Mouse (Mus musculus): ENCODE results near the gene Fam198b. TPM values are rescaled to one million over a fixed set of nuclear protein-coding genes. Genes with fewer than 3 reads are reported as not detected.

Gene Fam198b
- polyA plus RNA-seq, 1 experiment: 17.2 TPM

DNA sequence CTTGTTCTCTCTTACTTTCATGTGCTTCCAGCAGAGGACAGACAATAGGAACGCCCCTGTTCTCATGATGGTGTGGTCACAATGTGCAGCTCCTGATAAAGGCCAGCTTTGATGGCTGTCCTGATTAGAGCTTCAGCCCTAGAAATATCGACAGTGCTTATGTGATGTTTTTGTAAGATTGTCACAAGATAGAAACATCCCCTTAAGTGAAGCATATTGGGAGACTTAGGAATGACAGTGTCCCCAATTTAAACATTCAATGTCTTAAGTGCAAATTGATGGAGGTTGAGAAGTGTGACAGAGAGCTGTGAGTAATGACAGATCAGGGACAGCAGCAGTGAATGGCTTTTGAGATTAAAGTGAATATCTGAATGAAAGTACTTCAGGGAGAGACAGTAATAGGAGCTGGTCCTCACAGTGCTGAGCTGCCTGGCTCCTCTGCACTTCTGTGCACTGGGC is 99.7 kb downstream of the Fam198b start:
- DNase-seq (ENCODE audit: low read depth): no peak

DNA sequence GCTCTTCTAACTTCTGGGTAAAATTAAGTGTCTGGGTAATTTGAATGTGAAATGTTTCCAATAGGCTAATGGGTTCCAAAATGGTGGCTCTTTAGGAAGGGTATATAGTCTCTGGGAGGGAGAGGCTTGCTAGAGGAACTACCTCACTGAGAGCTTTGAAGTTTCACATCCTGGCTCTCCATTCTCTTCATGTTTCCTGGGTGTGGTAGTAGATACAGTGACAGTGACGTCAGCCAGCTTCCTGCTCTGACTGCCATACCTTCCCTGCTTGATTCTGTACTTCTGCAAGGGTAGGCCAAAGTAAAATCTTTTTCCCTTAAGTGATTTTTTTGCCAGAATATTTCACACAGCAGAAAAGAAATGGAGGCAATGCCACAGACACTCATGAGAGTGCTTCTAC is 100.2 kb downstream of the Fam198b start:
- DNase-seq (ENCODE audit: low read depth): no peak

DNA sequence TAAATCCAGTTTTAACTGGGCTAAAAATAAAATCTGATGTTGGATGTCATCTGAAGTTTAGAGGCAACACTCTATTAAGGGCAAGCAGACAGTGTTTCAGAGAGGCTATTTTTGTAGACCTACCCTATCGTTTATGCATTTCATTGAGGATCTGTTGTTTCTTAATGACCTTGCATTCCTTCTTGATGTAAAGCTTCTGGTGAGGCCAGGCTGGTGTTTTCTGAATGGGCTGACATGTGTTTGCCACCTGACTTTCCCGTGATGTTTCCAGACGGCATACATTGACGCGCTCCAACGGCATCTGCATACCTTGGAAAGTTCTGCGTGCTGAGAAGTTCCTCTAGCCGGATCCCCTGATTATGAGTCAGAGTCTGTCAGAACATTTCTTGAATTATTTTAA is 104.9 kb downstream of the Fam198b start:
- no peak for DNase-seq (ENCODE audit: low read depth)

DNA sequence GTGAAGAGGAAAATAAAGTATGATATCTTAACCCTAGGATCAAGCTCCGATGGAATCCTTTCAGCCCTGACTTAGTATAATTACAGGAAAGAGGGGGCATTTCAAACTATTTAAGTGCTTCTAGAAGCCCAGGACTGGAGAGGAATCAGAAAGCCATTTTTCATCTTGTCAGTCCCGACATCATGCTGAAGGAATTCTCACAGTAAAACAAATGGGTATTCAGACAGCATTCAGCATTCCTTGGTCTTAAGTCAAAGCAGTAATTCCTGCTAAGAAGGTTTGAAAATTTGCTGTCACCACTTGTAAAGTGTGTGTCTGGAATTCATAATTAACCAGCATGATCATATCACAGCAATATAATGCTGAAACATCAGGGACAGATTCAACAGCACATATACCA is 105.6 kb downstream of the Fam198b start:
- DNase-seq (ENCODE audit: low read depth): no peak

DNA sequence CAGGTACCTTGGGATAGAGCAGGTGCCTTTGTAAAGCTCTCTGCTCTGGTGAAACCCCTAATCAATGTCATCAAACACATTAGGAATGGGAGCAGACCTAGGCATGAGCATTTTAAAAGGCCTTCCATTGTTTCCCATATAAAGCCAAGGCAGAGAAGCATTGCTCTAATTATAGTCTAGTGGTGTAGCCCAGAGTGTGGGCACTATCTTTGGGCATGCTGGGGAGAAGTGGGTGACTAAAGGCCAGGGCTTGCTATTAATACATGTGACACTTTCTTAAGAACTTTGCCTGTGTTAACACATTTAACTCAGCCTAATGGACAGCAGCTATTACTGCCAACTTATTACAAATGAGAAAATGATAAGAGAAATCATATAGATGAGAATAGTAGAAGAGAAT is 106.1 kb downstream of the Fam198b start:
- no peak for DNase-seq (ENCODE audit: low read depth)

DNA sequence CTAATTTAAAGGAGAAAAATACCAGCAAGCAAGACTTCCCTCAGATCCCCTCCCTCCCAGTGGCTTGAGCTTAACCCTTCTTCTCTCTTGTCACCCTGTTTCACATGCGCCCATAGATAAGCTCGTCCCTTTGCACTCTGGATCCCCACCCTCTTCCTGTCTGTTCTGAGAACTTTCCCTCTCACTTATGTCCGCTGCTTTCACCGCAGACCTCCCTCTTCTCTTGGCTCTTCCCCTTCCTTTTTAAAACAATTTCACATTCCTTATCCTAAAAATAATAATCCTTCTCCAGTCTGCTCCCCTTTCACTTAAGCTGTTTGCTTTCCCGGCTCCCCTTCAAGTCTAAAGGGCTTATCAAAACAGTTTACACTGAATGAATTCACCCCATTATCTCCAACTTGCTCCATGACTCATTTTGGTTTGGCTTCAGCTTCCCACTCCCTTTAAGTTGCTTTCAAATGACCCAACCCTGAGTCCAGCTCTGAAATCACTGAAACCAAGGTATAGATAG is 109.8 kb downstream of the Fam198b start:
- DNase-seq (ENCODE audit: low read depth): no peak

DNA sequence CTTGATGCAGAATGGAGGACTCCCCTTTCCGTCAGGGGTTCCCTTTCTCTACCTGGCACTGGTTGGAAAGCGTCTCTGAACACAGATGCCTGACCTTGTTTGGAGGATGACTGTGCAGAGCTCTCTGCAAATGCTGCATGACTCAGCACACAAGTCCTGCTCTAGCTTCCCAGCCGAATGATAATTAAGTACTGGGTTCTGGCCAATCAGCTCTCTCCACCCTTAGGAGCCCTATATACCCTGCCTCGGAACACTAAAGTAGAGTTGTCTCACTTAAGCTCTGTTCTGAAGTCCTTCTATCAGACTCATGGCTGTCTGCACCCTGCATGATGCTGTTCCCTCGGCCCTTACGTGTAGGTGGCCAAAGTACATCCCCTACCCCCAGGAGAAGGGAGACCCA is 111.4 kb downstream of the Fam198b start:
- no peak for DNase-seq (ENCODE audit: low read depth)

Other genes starting within 250 kb of the Fam198b start
- gene Rxfp1, start 146.7 kb upstream of the Fam198b start, polyA plus RNA-seq (2012; rRNA removed): 0.04 TPM in 1 of 2 replicates, not detected in the other
- gene Tmem144, start 31.8 kb upstream of the Fam198b start, polyA plus RNA-seq (2012; rRNA removed): 1.6 and 3.2 TPM in 2 replicates